Mouse (Mus musculus): ENCODE measurements at regions not wholly inside any gene's neighbourhood (a gene's known extent, or its start where the extent isn't known, plus 50 kb on each side); places are given as distances from the start of the nearest gene placed in this dataset.

GRCm38 (mm10) chr16:65404816-65405215 is 115.5 kb upstream of the Pou1f1 start:
- TF ChIP-seq POLR2A (IDR thresholded peaks at IDR 0.05; ENCODE audit: low read depth, low read length) (no peak), CTCF (IDR thresholded peaks at IDR 0.05; ENCODE audit: borderline replicate concordance, insufficient read depth, low read length) (no peak)

Data from embryonic fibroblast, embryonic 13.5 days (primary cell).